Mouse (Mus musculus) heart, postnatal 36 days (tissue): ENCODE results near the gene Smpdl3a. TPM values are rescaled to one million over a fixed set of nuclear protein-coding genes. Genes with fewer than 3 reads are reported as not detected.

Experiments
- DNase-seq, 2 experiments: peaks; one replicate each; pipeline ENCODE4 v3.0.0; 2021 to 2022
- intact Hi-C: fragments of 180-260 bp; cut with DNase I; formaldehyde crosslinking; loops from one replicate; pipeline ENCODE4 v1.15.1; 2025
- total RNA-seq, 2 experiments: library from RNA; stranded (reverse); gene quantifications; 2 replicates each; pipeline ENCODE4 v1.2.3; 2021

The Smpdl3a gene
- total RNA-seq, 2 experiments from 2014 or later = 59.1 to 64.4 TPM

DNA sequence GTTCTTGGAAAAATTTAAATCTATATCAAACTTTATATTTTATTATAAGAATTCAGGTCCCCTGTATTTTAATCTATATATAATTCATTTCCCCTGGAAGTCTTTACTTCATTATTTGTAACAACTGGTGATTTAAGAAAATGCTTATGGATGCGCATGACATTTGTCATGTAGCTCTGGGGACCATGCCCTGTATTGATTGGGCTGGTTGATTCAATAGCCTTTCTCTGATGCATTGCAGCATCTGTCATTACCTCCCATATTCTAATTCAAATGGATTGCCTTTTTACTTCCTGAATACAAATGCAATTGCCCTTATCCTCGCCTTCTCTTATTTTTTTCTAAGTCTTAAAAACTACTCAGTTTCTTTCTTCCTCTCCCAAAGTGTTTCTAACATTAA, 20.2 kb downstream of the Smpdl3a start:
- intact Hi-C loops = no loop called here
- DNase-seq = no peak

- intact Hi-C loops = no loop called here
- no peak for DNase-seq
These were observed 21.7 kb downstream of the Smpdl3a start for GRCm38 (mm10) chr10:57815869-57816268.

DNA sequence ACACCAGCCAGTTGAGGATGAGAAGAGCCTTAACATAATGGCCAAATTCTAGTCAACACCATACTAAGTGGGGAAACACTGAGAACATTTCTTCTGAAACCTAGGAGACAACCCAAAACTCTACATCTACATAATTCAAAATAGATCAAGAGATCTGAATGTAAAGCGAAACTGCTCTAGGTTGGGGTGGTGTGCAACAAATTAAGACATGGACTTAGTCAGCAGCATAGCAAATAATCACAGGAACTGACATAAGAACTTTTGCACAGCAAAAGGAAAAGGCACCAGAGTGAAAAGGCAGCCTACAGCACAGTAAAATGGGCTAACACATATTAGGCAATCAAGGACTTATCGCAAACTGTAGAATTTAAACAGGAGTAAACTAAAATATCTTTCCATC, 25.1 kb downstream of the Smpdl3a start:
- no peak for DNase-seq
- intact Hi-C loops = no loop called here

GRCm38 (mm10) chr10:57822473-57822872, 28.3 kb downstream of the Smpdl3a start:
- DNase-seq = no peak
- intact Hi-C loops = no loop called here

- DNase-seq = no peak
- intact Hi-C loops = no loop called here
These were observed 34.5 kb downstream of the Smpdl3a start for GRCm38 (mm10) chr10:57828649-57829048.

DNA sequence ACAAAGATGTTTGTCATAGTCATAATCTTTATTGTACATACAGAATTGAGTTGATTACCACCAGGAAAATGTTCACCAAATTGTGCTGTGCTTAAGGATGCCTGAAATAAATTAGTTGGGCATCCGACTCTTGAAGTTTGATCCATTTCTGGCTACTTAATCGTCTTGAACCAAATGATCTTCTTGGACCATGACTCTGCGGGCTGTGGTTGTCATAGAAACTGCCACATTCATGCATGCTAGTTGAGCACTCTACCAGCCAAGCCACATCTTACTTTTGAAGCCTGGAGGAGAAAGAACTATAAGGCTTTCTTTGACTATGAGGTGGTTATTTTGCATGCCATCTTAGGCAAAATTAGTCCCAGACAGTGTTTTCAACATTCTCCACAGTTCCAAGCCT, 35.5 kb downstream of the Smpdl3a start:
- no peak for DNase-seq
- intact Hi-C loops = no loop called here

DNA sequence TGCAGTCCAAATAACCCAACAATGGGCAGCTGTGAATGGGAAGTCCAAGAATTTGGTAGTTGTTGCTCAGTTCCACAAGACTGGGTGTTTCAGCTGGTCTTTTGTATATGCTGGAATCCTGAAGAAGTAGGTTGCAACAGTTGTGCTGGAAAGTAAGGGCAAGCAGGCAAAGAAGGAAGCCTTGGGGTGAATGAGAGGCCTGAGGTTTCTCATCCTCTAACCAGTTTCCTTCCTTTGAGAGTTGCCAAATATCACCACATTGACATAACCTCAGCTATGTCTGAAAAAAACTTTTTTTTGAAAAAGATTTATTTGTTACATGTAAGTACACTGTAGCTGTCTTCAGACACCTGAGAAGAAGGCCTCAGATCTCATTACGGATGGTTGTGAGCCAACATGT, 41.0 kb downstream of the Smpdl3a start:
- no peak for DNase-seq
- intact Hi-C loops = no loop called here

GRCm38 (mm10) chr10:57835982-57836381, 41.8 kb downstream of the Smpdl3a start:
- intact Hi-C loops = no loop called here
- DNase-seq = no peak

- intact Hi-C loops = loop anchor here (1.0 kb wide), 1 partner anchor 99 kb away; no protein-coding TSS in a partner anchor
- peak; percentile 28 to 31 for DNase-seq
These were observed 47.7 kb downstream of the Smpdl3a start for GRCm38 (mm10) chr10:57841638-57842509.

GRCm38 (mm10) chr10:57847916-57848682, 54.0 kb downstream of the Smpdl3a start:
- intact Hi-C loops = no loop called here
- no peak for DNase-seq

Other genes with a start within 250 kb of the Smpdl3a start
- under 1 TPM; 0.31 to 0.79 TPM for gene Pkib, start 162.4 kb upstream of the Smpdl3a start, total RNA-seq
- gene Fabp7, start 9.5 kb upstream of the Smpdl3a start, total RNA-seq = 1 to 10 TPM in 1 of 2 experiments, under 1 TPM in 1; 0.64 to 1.0 TPM